Mouse (Mus musculus): ENCODE data around the gene Wdr19.
"Not testable (repeated sequence)": the region's sequence is repeated elsewhere in the genome, so short reads cannot be mapped to it uniquely, and the experiment has no call there.

Gene Wdr19

GRCm38 (mm10) chr5:65298167-65298950 lies 98.9 kb downstream of the Wdr19 start:
- DNase-seq (ENCODE audit: low read depth, low spot score) = no peak

- not testable (repeated sequence) for DNase-seq (ENCODE audit: low read depth, low spot score)
Measured at GRCm38 (mm10) chr5:65299623-65300022, 100.1 kb downstream of the Wdr19 start.

- no peak for DNase-seq (ENCODE audit: low read depth, low spot score)
Measured at GRCm38 (mm10) chr5:65300121-65300520, 100.6 kb downstream of the Wdr19 start.

- no peak for DNase-seq (ENCODE audit: low read depth, low spot score)
Measured at GRCm38 (mm10) chr5:65305516-65305915, 106.0 kb downstream of the Wdr19 start.

GRCm38 (mm10) chr5:65308208-65308607 lies 108.7 kb downstream of the Wdr19 start:
- no peak for DNase-seq (ENCODE audit: low read depth, low spot score)

- no peak for DNase-seq (ENCODE audit: low read depth, low spot score)
Measured at GRCm38 (mm10) chr5:65308866-65309265, 109.4 kb downstream of the Wdr19 start.

Measured in 3T3-L1 (cell line).